Mouse (Mus musculus): ENCODE measurements around the gene Dap. TPM values are rescaled to one million over a fixed set of nuclear protein-coding genes. Genes with fewer than 3 reads are reported as not detected.
A peak's percentile ranks its signal among the peaks of the same experiment; 100 is the strongest.

Dap gene
- 1 to 10 TPM; 5.5 to 6.4 TPM for total RNA-seq (2021)
- long read RNA-seq, experiment 1, transcript Dap-201 (4 exons, 1,555 nt), result major isoform, 6 of 6 reads
- long read RNA-seq, experiment 1, partial matches to known transcripts, result 0 of 6 reads
- long read RNA-seq, experiment 1, other reads (novel, unspliced or antisense), result 0 of 6 reads
- long read RNA-seq, experiment 2, partial matches to known transcripts, result 1 of 5 reads
- long read RNA-seq, experiment 2, other reads (novel, unspliced or antisense), result 1 of 5 reads

DNA sequence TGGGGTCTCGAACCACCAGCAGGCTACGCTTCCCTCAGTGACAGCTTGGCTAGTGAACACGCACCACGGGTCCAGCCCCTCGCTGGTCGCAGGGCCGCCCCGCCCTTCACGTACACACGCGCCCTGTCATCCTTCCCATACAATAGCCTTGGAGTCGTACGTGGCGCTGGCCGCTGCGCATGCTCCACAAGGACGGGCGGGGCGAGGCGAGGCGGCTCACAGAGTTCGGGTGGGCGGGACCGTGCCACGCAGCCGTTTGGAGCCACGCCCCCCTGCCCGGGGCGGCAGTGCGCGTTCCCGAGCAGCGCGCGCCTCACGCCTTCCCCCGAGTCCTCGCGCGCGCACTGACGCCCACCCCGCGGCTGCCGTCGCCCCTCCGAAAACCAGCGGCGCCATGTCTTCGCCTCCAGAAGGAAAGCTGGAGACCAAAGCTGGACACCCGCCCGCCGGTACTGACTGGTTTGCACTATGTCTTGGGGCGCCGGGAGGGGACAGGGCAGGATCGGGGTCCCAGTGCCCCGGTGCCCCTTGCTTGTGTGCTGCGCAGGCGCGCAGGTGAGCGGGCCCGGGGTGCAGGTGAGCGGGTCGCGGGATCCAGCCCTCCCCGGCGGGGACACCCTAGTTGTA is at the start of gene Dap:
TSS of gene Dap (plus strand) at position 180 of the 627 bp plus-strand sequence.
- peak; percentile 97 for DNase-seq (ENCODE audit: extremely low spot score in 1 of 2, low spot score in 2 of 2)
- Histone ChIP-seq H3K27ac (peak within 1 kb of the TSS; percentile 91), H3K4me3 (peak within 1 kb of the TSS; percentile 94)
- intact Hi-C loops (cut with DNase I), result no loop called here
- TF ChIP-seq CTCF (IDR thresholded peaks at IDR 0.05), result no peak

DNA sequence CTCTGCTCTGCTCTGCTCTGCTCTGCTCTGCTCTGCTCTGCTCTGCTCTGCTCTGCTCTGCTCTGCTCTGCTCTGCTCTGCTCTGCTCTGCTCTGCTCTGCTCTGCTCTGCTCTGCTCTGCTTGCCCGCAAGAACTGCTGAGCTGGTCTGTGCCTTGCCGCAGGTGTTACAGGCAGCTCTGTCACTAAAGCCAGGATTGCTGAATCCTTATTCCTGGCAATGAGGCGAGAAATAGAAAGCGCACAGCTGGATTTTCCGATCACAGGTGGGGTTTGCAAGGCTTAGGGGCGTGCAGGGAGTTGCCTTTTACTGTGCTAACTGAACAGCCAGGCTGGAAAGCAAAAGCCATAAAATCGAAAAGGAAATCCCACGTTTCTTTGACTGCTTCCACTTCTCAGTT is 47.5 kb upstream of the Dap start:
- H3K27ac ChIP-seq, result no peak overlapping the region
- no peak for DNase-seq (ENCODE audit: extremely low spot score in 1 of 2, low spot score in 2 of 2)
- H3K4me3 ChIP-seq, result no peak overlapping the region
- intact Hi-C loops (cut with DNase I), result no loop called here
- TF ChIP-seq CTCF (IDR thresholded peaks at IDR 0.05), result no peak

DNA sequence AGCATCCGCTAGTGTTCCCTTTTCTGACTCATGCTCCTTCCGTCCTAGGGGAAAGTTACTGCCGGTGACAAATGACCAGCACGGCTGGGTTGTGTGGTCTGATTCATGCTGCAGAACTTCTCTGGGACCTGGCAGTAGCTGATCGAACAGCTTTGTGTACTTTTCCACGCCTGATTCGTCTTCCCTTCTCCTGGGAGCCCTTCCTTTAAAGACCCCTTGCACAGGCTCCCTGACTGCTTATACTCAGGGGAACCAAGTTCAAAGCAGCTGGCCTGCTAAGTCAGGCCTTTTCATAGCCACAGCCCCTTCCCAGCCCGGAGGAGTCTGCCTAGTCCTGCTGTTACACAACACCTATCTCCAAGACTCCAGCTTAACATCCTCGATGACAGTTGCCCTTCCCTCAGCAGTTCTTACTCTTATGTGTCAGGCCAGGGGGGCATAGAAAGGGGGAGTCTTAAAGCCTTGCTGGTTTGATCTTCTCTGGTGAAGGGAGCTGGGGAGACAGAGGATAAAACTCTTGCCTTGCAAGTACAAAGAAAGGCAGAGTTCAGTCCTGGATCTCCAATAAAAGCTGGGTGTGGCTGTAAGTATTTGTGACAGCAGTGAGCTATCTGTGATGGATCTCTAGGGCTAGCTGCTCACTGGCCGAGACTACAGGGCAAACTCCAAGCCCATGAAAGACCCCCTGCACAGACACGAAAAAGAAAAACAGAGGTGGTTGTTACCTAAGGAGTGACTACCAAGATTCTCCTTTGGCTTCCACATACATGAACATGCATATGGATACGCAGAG is 39.3 kb upstream of the Dap start:
- no peak overlapping the region for H3K27ac ChIP-seq
- DNase-seq (ENCODE audit: extremely low spot score in 1 of 2, low spot score in 2 of 2), result no peak
- intact Hi-C loops (cut with DNase I), result no loop called here
- no peak for TF ChIP-seq CTCF (IDR thresholded peaks at IDR 0.05)
- H3K4me3 ChIP-seq, result no peak overlapping the region

- TF ChIP-seq CTCF (IDR thresholded peaks at IDR 0.05), result no peak
- intact Hi-C loops (cut with DNase I), result no loop called here
Observed at GRCm38 (mm10) chr15:31185506-31185905, 38.6 kb upstream of the Dap start.

GRCm38 (mm10) chr15:31186371-31186901 is 37.7 kb upstream of the Dap start:
- TF ChIP-seq CTCF (IDR thresholded peaks at IDR 0.05), result no peak
- no peak overlapping the region for H3K27ac ChIP-seq
- intact Hi-C loops (cut with DNase I), result no loop called here
- DNase-seq (ENCODE audit: extremely low spot score in 1 of 2, low spot score in 2 of 2), result no peak
- H3K4me3 ChIP-seq, result no peak overlapping the region

More at GRCm38 (mm10) chr15:31185506-31185905, 38.6 kb upstream of the Dap start:
- Histone ChIP-seq H3K4me3 (no peak overlapping the region), H3K27ac (no peak overlapping the region)
- DNase-seq (ENCODE audit: extremely low spot score in 1 of 2, low spot score in 2 of 2), result no peak

- Histone ChIP-seq H3K27ac (no peak overlapping the region), H3K4me3 (no peak overlapping the region)
- TF ChIP-seq CTCF (IDR thresholded peaks at IDR 0.05), result no peak
- DNase-seq (ENCODE audit: extremely low spot score in 1 of 2, low spot score in 2 of 2), result no peak
- intact Hi-C loops (cut with DNase I), result no loop called here
Observed at GRCm38 (mm10) chr15:31192563-31192962, 31.6 kb upstream of the Dap start.

GRCm38 (mm10) chr15:31195776-31196175 is 28.3 kb upstream of the Dap start:
- no peak for TF ChIP-seq CTCF (IDR thresholded peaks at IDR 0.05)
- Histone ChIP-seq H3K4me3 (no peak overlapping the region), H3K27ac (no peak overlapping the region)
- intact Hi-C loops (cut with DNase I), result no loop called here
- DNase-seq (ENCODE audit: extremely low spot score in 1 of 2, low spot score in 2 of 2), result no peak

DNA sequence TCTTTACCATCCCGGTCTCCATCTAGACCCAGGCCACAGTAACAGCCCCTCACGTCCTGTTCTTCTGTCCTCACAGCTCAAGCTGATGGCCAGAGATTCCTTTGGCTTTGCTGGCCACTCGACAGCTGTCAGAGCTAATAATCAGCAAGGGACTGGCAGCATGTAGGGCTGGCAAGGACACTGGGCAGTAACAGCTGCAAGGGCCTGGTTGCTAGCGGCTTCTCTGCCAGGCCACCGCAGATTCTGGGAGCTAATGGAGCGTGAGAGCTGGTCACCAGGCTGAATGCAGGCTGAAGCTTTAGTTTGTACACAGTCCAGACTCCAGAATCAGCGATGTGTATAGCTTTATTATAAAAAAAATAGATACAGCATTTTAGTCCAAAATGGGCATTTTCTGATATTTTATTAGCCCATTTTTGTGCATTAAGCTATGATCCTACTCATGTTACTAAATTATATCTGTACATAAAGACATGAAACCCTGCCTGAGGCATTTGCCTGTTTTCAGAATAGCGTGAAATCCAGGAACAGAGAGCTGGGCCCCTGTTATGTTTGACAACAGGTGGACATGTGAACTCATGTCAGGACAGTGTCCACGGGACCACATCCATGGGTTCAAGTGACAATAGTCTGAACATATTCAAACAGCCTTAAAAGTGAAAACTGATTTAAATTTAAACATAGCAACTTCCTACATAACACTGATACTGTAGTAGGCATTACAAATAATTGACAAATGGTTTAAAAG is 16.6 kb upstream of the Dap start:
- no peak for TF ChIP-seq CTCF (IDR thresholded peaks at IDR 0.05)
- Histone ChIP-seq H3K27ac (no peak overlapping the region), H3K4me3 (no peak overlapping the region)
- intact Hi-C loops (cut with DNase I), result no loop called here
- DNase-seq (ENCODE audit: extremely low spot score in 1 of 2, low spot score in 2 of 2), result no peak

DNA sequence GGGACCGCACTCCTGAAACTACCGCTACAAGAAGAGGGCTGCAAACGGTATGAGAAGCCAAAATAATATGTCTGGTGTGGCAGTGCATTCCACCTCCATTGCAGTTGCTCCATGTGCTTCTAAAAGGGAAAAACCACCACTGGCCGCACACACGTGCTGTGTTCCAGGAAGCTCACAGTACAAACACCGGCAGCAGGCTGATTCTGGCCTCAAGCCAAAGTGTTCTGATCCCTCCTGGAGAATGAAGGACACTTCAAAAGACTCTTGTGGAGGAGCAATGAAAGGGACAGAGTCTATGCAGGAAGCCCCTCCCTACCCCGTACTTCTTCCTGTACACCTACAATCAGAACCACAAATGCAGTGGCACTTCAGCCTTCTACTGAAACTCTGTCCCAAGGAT is 12.2 kb upstream of the Dap start:
- no peak for TF ChIP-seq CTCF (IDR thresholded peaks at IDR 0.05)

DNA sequence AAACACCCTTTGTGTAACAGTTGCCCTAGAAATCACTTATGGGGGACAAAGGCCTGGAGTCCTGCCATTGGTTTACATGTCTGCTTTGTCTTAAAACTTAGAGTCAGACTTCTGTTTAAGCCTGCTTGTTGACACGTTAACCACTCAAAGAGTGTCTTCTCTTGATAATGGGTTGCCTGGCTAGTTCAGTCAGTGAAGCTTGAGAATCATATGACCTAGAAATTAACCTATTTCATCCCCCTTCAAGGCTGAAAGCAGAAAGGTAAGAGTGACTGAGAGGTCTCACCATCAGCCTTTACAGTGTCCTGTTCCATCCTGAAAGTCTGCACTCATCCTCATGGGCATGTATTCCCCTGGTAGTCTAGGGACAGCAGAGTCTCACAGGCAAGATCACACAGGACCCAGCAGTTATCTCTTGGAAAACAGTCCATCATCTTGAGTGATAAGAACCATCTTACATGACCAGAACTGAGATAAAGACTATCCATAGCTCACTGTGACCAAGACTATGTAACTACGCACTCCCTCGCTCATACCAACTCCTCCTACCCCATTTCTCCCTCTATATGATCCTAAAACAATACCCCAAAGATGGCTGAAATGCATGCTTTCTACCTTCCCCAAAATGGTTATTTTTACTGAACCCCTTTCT is 10.4 kb upstream of the Dap start:
- Histone ChIP-seq H3K27ac (no peak overlapping the region), H3K4me3 (no peak overlapping the region)
- intact Hi-C loops (cut with DNase I), result no loop called here
- no peak for TF ChIP-seq CTCF (IDR thresholded peaks at IDR 0.05)
- DNase-seq (ENCODE audit: extremely low spot score in 1 of 2, low spot score in 2 of 2), result no peak

More for the DNA sequence above, 12.2 kb upstream of the Dap start:
- H3K27ac ChIP-seq, result no peak overlapping the region
- intact Hi-C loops (cut with DNase I), result no loop called here
- no peak for DNase-seq (ENCODE audit: extremely low spot score in 1 of 2, low spot score in 2 of 2)
- no peak overlapping the region for H3K4me3 ChIP-seq

DNA sequence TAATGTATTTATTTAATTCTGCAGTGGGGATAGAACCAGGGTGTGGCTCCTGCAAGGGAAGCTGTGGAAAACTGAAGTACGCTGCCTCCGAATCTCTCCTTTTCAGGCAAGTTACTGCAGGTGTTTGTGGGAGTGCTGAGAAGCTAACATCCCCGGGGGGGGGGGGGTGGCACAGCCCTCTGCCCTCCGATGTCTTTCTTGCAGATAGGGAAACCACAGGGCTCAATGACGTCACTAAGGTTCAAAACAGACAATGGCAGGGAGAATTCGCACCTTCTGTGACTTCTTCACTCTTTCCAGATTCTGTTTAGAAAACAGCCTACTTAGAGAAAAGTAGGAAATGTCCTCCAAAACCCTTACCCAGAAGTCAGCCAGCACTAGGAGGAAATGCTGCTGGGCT is 1.9 kb upstream of the Dap start:
- intact Hi-C loops (cut with DNase I), result no loop called here
- no peak for DNase-seq (ENCODE audit: extremely low spot score in 1 of 2, low spot score in 2 of 2)
- TF ChIP-seq CTCF (IDR thresholded peaks at IDR 0.05), result no peak
- Histone ChIP-seq H3K27ac (no peak overlapping the region), H3K4me3 (no peak overlapping the region)

Data from left cerebral cortex, adult 2 months (tissue).